Mouse (Mus musculus) layer of hippocampus, postnatal 10 days (tissue): Measurements from ENCODE around the gene Fgf18. TPM values are rescaled to one million over a fixed set of nuclear protein-coding genes. Genes with fewer than 3 reads are reported as not detected.
A peak's percentile ranks its signal among the peaks of the same experiment; 100 is the strongest.

ENCODE experiments used
- DNase-seq, 2 experiments: peaks; one replicate each; pipeline ENCODE4 v3.0.0; 2021; ENCODE audit warnings: low spot score in 2 of 2
- total RNA-seq, 2 experiments: library from RNA; stranded (reverse); gene quantifications; 2 replicates each; pipeline ENCODE4 v1.2.3; 2021

The Fgf18 gene
- total RNA-seq, 2 experiments from 2014 or later: 8.1 to 8.9 TPM

- DNase-seq: no peak
Measured at GRCm38 (mm10) chr11:33119116-33119515, 28.1 kb downstream of the Fgf18 start.

DNA sequence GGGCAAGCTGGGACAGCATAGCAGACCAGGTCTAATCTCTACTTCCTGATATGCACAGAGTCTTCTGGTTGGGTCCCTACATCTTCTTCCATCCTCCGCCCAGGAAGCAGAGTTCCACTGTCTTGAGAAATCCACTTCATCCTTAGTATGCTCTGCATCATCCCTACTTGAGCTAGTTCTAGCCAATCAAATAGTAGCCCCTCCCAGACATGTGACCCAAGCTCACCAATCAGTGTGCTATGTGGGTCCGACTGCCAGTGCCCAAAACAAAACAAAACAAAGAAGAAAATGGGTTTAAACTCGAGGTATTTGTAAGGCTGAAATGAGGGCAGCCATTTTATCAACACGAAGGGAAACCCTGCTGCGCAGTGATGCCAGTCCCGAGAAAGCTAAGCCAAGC lies 28.7 kb downstream of the Fgf18 start:
- DNase-seq: no peak

DNA sequence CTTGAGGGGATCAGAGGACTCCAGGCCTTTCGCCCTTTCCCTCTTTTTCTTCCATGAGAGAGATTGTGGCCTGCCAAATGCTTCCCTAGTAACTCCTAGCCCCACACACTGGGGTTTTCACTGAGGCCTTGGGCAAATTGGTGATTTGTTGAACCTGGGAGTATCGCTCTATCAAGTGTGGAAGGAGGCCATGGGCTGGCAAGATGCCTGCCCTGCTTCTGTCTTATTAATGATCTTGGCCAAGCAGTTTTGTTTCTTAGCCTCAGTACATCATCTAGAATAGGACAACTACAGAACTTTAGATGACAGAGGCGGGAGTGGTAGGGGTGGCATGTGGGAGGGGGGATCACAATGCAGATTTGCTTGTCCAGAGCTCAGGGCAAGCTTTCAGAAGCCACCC lies 31.4 kb downstream of the Fgf18 start:
- DNase-seq: no peak

- DNase-seq: peak in 1 of 2 experiments; percentile 21
Measured at GRCm38 (mm10) chr11:33112407-33112806, 34.8 kb downstream of the Fgf18 start.

DNA sequence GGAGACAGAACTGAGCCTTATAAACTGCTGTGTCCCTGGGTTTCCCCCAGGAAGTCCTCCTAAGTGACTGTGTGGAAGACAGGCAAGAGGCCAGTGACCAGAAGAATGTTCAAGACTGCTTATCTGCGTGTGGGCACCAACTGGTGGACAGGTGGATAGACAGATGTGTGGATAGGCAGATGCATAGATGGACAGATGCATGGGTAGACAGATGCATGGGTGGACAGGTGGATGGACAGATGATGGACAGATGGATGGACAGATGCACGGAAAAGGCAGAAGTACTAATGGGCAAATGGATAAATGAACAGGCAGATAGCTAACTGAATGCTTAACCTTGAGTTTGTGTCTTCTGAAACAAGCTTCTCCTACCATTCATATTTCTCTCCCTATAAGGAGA lies 37.1 kb downstream of the Fgf18 start:
- no peak for DNase-seq

DNA sequence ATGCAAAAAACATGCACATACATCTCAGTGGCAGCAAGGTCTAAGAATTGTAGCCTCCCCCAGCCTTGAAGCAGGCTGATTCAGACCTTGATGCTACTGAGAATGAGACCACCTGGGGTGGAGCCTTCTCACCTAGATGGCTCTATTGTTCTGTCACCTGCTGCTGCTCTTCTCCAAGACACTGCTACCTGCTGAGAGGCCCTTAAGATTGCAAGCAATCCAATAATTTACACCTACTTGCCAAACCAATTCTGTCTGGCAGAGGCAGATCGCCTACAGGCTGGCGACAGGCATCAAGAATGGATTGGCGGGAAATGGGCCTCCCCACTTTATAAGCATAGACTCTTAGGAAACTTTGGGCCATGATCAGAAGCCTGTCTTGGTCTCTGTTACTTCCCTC lies 39.7 kb downstream of the Fgf18 start:
- no peak for DNase-seq

GRCm38 (mm10) chr11:33104911-33105316 lies 42.3 kb downstream of the Fgf18 start:
- DNase-seq: peak; percentile 33 to 52

DNA sequence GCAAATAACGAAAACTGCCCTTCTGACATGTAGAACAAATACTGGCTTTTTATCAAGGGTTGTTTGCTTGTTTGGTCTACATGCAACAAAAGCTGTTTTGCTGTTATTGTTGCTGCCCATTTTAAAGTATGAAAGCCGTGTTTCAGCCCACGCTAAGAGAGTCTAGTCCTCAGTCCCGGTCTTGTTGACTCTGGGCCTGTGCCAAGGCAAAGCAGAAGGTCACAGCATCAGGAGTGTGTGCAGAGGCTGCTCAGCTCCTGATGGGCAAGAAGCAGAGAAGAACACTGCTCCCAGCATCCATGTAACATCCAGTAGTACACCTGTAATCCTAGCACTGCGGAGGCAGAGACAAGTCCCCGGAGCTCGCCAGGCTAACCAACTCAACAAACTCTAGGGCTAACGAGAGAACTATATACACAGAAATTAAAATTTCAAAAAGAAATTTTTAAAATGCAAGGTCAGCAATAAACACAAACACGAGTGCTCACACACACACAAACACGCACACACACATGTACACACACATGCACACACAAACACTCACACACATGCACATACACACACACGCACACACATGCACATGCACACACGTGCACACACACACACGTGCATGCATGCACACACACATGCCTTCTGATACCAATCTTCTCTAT lies 43.8 kb downstream of the Fgf18 start:
- DNase-seq: no peak

- DNase-seq: peak in 1 of 2 experiments; percentile 37
Measured at GRCm38 (mm10) chr11:33100027-33100507, 47.1 kb downstream of the Fgf18 start.

- no peak for DNase-seq
Measured at GRCm38 (mm10) chr11:33099425-33099824, 47.8 kb downstream of the Fgf18 start.

DNA sequence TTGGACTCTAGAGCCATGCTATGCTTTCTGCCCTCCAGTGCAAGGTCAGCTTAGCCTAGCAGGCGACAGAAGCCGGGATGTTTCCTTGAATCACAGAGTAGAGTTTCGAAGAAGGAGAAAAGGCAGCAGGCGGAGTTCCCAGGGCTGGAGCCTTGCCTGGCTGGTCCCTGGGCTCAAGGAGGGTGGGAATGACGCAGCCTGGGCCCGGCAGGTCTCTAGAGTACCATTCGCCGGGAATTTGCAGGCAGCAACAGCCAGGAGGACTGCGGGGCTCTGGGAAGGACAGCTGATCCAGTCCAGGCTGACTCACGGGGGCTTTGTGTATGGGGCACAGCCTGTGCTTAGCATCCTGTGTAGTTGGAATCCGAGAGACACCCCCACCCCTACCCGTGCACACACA lies 48.8 kb downstream of the Fgf18 start:
- DNase-seq: peak in 1 of 2 experiments; percentile 9

GRCm38 (mm10) chr11:33097855-33098254 lies 49.3 kb downstream of the Fgf18 start:
- DNase-seq: peak; percentile 54 to 57

DNA sequence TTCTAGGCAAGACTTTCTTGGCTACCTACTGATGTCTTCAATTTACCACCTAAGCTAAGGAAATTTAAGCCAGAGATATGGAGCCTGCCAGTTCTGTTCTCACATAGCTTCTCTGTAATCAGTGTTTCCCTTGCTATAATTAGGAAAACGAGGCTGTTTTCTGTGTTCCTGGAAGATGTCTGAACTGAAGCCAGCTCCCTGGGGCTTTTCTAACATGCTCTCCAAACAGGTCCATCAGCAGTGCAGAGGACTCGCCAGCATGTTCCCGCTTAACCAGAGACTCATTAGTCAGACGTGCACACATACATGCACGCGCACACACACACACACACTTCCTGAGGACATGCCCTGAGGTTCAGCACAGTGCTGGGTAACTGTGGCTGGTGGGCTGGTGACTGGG lies 57.3 kb downstream of the Fgf18 start:
- DNase-seq: peak in 1 of 2 experiments; percentile 21

GRCm38 (mm10) chr11:33088181-33088580 lies 59.0 kb downstream of the Fgf18 start:
- no peak for DNase-seq

DNA sequence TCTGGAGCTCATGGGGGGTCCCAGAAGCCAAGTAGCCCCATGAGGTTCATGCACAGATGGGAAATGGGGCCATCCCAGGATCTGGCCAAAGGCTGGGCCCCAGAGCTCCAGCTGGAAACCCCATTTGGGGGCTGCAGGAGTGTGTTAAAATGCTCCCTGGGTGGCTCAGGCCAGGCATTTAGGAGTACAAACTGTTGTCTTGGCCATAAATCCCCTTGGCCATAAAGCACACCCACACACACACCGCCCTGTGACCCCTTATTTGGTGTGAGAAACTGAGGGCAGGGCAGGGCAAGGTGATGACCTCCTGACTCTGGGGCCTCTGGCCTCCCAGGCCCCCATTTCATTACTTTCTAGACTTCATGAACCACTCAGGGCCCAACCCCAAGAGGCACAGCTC lies 61.2 kb downstream of the Fgf18 start:
- DNase-seq: no peak

- no peak for DNase-seq
Measured at GRCm38 (mm10) chr11:33085514-33085913, 61.7 kb downstream of the Fgf18 start.

DNA sequence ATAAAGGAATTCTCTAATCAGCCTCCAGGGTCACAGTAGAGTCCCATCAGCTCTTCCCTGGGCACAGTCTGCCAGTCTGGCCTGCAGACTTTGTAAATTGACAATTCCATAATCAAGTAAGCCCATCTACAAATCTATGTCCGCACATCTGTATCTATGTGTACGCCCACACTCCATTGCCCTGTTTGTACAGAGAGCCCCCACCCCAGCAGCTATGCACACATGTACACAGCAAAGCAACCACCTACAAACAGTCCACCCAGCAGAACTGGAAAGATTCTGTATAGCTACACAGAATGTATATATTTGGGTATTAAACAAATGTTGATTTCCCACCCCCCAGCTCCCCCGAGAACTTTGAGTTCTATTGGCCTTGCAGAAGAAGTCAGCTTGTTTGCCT lies 62.1 kb downstream of the Fgf18 start:
- DNase-seq: no peak

DNA sequence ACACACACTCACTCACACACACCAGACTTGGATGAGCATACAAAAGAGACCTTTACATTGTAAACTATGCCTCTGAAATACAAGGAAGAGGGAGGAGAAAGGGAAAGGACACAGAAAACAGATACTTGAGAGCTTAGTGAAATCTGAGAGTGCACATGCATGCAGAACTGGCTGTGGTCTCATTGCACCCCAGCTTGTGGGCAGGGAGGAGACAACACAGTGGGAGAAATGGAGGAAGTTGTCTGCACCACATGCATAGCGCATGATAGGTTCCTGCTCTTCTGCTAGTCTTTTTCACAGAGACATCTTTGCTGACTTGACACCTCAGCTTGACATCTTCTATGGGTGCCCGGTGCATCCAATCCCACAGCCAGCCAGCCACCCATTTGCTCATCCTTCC lies 63.2 kb downstream of the Fgf18 start:
- no peak for DNase-seq

DNA sequence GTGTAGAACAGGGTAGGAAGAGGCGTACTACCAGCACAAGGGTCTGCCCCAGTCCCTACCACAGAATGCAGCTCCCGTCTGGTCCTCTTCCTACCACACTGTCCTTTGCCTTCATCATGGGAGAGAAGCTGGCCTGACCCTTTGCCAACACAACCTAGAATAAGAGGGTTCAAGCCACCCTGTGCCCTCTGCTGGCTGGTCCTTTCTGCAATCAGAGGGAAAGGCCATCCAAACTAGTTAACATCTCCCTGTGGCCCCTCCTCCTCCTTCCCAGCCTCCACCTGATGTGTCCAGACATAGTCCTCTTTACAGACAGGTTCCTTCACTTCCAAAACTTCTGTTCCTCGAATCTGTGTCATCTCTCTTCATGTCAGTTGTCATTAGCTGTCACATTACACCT lies 66.0 kb downstream of the Fgf18 start:
- no peak for DNase-seq

DNA sequence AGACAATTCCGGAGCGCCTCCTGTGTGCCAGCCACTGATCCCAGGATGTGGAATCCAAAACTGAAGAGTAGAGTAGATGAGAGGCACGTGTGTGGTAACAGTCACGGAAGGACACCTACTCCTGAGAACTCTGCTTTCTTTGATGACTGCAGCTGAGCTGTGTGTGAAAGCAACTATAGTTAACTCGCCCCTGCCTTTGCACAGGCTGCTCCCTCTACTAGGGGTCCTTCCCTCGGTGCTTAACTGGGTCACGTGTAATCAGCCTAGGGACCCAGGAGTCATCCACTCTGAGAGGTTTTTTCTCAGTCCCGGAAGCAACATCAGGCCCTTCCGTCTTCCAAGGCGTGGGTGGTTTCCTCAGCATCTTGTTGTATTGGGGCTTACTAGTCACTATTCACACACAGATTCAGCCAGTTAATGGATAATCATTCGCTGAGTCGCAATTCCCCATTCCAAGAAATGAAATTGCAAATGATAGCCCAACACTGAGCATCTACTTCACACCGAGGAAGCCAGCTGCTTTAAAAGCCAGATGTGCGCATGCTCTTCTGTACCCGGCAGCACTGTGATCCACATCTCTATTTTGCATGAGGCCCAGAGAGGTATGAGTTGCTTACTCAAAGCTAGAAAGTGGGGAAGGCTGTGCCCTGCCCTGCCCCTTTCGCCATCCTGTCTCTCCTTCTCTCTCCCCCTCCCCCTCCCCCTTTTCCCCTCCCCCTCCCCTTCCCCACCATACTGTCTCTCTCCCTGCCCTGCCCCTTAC lies 67.0 kb downstream of the Fgf18 start:
- no peak for DNase-seq

- DNase-seq: no peak
Measured at GRCm38 (mm10) chr11:33079424-33079823, 67.8 kb downstream of the Fgf18 start.

- DNase-seq: no peak
Measured at GRCm38 (mm10) chr11:33078036-33078435, 69.2 kb downstream of the Fgf18 start.

GRCm38 (mm10) chr11:33075293-33075692 lies 71.9 kb downstream of the Fgf18 start:
- DNase-seq: peak; percentile 57 to 65
